Mouse (Mus musculus): ENCODE results near the gene Gm5741. TPM values are rescaled to one million over a fixed set of nuclear protein-coding genes. Genes with fewer than 3 reads are reported as not detected.
"Not testable (repeated sequence)": the region's sequence is repeated elsewhere in the genome, so short reads cannot be mapped to it uniquely, and the experiment has no call there.

Gene Gm5741
- total RNA-seq (2021): not detected
- long read RNA-seq, experiment 1, partial matches to known transcripts: 0 of 1 reads
- long read RNA-seq, experiment 1, other reads (novel, unspliced or antisense): 0 of 1 reads
- long read RNA-seq, experiment 2: 0 reads

- DNase-seq (ENCODE audit: low spot score in 2 of 2): no peak
These were observed at the start of gene Gm5741 for GRCm38 (mm10) chr8:85067982-85068381. Gm5741 (minus strand) TSS chr8:85067982.

GRCm38 (mm10) chr8:85116984-85117383 lies 49.2 kb upstream of the Gm5741 start:
- DNase-seq (ENCODE audit: low spot score in 2 of 2): no peak

- no peak for DNase-seq (ENCODE audit: low spot score in 2 of 2)
These were observed 47.7 kb upstream of the Gm5741 start for GRCm38 (mm10) chr8:85115501-85115900.

GRCm38 (mm10) chr8:85113241-85113640 lies 45.5 kb upstream of the Gm5741 start:
- DNase-seq (ENCODE audit: low spot score in 2 of 2): no peak

- DNase-seq (ENCODE audit: low spot score in 2 of 2): no peak
These were observed 32.4 kb upstream of the Gm5741 start for GRCm38 (mm10) chr8:85100076-85100665.

- DNase-seq (ENCODE audit: low spot score in 2 of 2): no peak
These were observed 29.1 kb upstream of the Gm5741 start for GRCm38 (mm10) chr8:85096850-85097249.

- DNase-seq (ENCODE audit: low spot score in 2 of 2): no peak
These were observed 28.4 kb upstream of the Gm5741 start for GRCm38 (mm10) chr8:85096196-85096595.

GRCm38 (mm10) chr8:85095566-85095965 lies 27.8 kb upstream of the Gm5741 start:
- DNase-seq (ENCODE audit: low spot score in 2 of 2): no peak

GRCm38 (mm10) chr8:85095051-85095450 lies 27.3 kb upstream of the Gm5741 start:
- no peak for DNase-seq (ENCODE audit: low spot score in 2 of 2)

GRCm38 (mm10) chr8:85091526-85092090 lies 23.8 kb upstream of the Gm5741 start:
- DNase-seq (ENCODE audit: low spot score in 2 of 2): no peak

- DNase-seq (ENCODE audit: low spot score in 2 of 2): no peak
These were observed 23.1 kb upstream of the Gm5741 start for GRCm38 (mm10) chr8:85090856-85091255.

GRCm38 (mm10) chr8:85088771-85089170 lies 21.0 kb upstream of the Gm5741 start:
- no peak for DNase-seq (ENCODE audit: low spot score in 2 of 2)

- DNase-seq (ENCODE audit: low spot score in 2 of 2): no peak
These were observed 18.5 kb upstream of the Gm5741 start for GRCm38 (mm10) chr8:85086238-85086637.

GRCm38 (mm10) chr8:85084633-85085032 lies 16.9 kb upstream of the Gm5741 start:
- no peak for DNase-seq (ENCODE audit: low spot score in 2 of 2)

GRCm38 (mm10) chr8:85083108-85083813 lies 15.5 kb upstream of the Gm5741 start, which contains the start of gene Man2b1:
Man2b1 (plus strand) TSS chr8:85083270.
- peak; percentile 75 to 92 for DNase-seq (ENCODE audit: low spot score in 2 of 2)

GRCm38 (mm10) chr8:85082169-85082568 lies 14.4 kb upstream of the Gm5741 start:
- not testable (repeated sequence) for DNase-seq (ENCODE audit: low spot score in 2 of 2)

GRCm38 (mm10) chr8:85081216-85081555 lies 13.4 kb upstream of the Gm5741 start, which contains the start of gene Wdr83:
Wdr83 (minus strand) TSS chr8:85081306.
- DNase-seq (ENCODE audit: low spot score in 2 of 2): no peak

- DNase-seq (ENCODE audit: low spot score in 2 of 2): peak; percentile 68 to 72
These were observed 12.9 kb upstream of the Gm5741 start, which contains the start of gene Wdr83os for GRCm38 (mm10) chr8:85080532-85081215. Wdr83os (plus strand) TSS chr8:85080740.

- no peak for DNase-seq (ENCODE audit: low spot score in 2 of 2)
These were observed 12.4 kb upstream of the Gm5741 start for GRCm38 (mm10) chr8:85080214-85080531.

GRCm38 (mm10) chr8:85076993-85077392 lies 9.2 kb upstream of the Gm5741 start:
- DNase-seq (ENCODE audit: low spot score in 2 of 2): peak; percentile 76 to 87

- DNase-seq (ENCODE audit: low spot score in 2 of 2): no peak
These were observed 8.2 kb upstream of the Gm5741 start for GRCm38 (mm10) chr8:85076001-85076400.

- no peak for DNase-seq (ENCODE audit: low spot score in 2 of 2)
These were observed 6.8 kb upstream of the Gm5741 start for GRCm38 (mm10) chr8:85074617-85075016.
